Mouse (Mus musculus) frontal cortex, postnatal 10 days (tissue): ENCODE data around the gene Nr2f2.

ENCODE experiments used
- DNase-seq, 2 experiments: peaks; one replicate each; pipeline ENCODE4 v3.0.0; 2022; ENCODE audit warnings: low spot score in 2 of 2, mixed read lengths in 1 of 2

Gene Nr2f2

DNA sequence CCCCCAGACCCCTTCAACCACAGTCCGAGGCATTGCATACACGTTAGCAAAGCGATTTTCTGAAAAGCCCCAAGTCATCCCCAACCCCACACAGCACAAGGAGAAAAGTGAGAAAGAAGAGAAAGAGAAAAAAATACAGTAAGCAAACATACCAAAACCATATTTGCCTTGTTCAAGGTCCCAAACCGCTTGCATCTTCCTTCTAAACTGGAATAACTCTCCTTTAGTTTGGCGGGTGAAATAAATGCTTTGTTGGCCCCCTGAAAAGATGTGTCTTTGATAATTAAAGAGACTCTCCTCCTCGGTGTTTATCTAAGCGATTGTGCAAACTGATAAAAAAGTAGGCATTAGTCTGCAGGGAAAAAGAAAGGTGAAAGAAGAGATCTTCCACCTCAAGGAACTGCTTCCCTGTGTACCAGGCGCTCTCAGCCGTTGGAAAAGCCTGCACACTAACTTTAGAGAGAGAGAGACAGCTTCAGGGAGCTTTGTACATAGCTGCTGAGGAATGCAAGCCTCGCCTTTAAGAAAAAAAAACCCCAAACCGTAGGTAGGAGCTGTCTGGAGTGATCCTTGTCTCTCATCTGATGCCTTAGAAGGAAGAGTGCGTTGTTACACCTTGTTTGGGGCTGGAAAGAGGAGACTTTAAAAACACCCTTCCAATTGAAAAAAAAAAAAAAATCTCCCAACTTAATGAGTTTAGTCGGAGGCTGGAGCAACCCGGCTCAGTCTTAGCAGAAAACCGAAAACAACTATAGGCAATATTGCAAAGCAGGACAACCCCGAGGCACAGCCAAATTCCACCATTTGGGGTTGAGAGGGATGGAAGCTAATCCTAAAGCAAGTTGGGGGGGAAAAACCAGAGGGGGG is at the start of gene Nr2f2:
Gene Nr2f2 (minus strand): TSS at position 795 of the 867 bp plus-strand sequence.
- DNase-seq = no peak

DNA sequence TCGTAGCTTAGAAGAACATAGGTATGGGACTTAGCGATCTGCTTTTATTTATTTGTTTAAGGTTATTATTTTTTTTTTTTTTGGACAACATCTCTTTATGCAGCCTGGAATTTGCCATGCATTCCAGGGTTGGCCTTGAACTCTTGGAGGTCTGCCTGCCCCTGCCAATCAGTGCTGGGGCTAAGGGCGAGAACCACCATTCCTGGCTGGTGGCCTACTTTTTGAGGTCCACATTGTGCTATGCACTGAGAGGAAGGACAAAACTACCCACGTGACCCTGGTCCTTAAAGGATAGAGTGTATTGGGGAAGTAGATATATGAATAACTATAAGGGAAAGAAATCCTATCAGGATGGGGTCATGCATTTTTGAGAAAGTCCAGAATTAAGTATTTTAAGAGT is 47.9 kb upstream of the Nr2f2 start:
- DNase-seq = no peak

DNA sequence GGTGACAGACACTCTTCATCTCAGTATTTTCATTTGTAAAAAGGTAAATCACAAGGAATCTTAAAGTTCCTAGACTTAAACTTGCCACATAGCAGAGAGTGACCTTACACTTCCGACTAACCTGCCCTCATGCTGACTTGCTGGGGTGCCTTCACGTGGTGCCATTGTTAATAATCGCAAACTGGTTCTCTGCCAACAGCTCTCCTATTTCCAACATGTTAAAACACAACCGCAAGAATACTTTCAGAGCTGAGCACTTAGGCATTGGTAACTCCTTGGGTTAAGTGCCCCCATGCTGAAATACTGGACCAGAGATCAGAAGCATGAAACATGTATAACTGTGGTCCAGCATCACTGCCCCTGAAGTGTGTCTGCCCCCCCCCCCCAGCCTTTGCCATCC is 47.1 kb upstream of the Nr2f2 start:
- DNase-seq = no peak

DNA sequence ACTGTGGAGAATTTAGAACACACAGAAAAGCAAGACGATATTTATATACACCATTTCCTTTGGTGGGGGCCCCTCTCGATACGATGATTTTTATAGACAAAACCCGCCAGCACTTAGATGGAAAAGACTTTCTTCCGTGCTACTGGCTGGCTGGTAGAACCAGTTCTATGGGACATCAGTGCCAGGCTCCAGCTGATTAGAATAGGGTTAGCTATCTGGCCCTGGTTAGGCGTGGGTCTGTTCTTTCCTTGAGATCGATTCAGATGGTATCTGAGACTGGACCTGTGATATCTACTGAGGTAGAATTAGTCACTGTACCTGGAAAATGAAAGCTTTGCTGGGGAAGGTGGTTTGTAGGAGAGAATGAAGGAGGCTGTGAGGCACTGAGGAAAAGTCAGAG is 46.4 kb upstream of the Nr2f2 start:
- no peak for DNase-seq

DNA sequence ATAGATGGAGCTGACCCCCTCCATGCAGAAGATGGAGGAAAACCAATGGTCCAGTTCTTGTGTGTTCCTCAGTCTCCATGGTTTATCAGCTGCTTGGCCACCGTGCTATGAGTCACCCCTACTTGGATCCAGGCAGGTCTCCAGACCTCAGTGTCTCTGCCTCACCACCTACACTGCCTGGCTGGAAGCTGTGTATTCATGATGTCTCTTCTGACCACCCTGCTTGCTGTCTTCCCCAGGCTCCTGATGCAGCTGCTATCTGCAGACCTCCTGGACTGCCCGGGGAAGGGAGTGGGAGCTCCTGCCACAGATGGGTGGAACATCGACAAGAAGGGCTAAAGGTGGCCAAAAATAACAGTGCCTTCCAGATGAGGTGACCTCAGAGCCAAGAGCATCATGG is 43.8 kb upstream of the Nr2f2 start:
- no peak for DNase-seq

DNA sequence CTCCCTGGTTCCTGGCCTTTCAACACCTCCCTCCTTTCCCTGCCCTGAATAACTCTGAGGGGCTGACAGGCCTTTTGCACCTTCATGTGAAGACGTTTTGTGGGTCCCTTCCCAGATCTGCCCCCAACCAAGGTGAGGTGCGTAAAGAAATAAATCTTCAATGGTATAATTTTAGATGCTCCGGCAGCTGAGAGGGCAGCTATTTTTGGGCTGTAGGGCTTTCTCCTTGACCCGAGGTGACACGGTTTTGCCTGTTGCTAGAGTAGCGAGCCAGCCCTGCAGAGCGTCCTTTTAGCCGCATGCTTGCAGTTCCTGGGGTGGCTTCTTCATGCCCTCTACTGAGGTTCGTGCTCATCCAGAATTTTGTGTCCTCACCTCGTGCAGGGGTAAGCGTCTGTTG is 43.4 kb upstream of the Nr2f2 start:
- no peak for DNase-seq

DNA sequence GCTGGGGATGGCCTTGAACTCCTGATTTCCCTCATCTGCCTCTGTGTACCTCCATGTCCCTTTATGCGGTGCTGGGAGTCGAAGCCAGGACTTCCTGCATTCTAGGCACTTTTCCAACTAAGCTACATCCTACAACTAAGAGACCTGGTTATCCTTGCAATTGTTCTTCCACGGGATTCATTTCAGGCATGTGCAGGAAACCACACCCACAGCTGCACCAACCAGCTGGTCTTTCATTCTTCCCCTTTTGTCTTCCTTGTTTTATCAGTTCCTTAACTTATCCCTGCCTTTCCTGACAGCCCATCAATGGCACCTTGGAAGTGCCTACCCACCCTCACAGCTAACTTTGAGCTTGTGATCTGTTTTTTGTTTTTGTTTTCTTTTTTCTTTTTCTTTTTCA is 42.3 kb upstream of the Nr2f2 start:
- DNase-seq = no peak

DNA sequence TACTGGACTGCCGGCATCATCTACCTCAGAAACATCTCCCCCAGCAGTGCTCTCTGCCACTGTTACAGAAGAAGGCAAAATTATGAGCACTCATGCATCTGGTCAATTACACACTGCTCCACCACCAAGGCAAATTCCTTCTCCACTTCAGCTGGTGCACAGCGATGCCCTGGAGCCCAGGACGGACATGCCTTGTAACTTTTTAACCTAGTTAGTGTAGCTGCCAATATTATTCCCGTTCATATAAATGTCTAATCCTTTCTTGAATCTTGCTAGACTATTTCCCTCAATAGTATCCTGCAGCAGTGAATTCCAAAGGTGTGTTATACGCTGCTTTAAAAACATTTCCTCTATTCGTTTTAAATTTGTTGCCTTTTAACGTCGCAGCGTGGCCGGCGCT is 40.6 kb upstream of the Nr2f2 start:
- no peak for DNase-seq

DNA sequence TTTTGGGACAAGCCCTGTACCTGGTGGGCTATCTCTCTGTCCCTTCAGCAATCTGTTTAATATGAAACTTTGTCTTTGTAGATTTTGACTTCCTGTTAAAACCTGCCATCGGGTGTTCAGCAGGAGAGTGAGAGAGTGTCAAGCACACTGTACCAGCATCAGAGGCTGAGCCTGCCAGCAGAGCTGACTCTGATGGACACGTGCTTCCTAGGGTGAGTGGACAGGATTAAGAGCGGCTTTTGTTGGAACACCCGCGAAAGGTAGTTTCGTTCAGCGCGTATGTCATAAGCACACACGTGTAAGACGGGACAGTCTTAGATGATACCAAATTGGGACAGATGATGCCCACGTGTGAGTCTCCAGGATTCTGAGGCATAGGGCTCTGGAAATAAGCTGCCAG is 40.0 kb upstream of the Nr2f2 start:
- DNase-seq = no peak

DNA sequence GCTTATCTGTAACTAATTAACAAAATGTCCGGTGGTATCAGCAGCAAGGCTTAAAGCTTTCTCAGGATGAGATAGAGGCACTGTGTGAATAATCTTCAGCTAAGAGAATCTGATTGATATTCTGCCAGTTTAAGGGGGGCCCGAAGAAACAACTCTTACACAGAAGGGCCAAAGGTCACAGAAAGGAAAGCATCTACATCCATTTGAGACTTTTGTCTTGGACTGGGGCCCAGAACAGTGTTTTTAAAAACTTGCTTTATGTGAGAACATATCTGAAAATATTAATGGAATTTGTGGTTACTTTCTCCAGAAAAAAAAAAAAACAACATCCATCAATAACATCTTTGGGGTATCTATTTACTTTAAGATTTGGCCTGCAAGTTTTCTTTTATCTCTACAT is 38.9 kb upstream of the Nr2f2 start:
- DNase-seq = no peak

DNA sequence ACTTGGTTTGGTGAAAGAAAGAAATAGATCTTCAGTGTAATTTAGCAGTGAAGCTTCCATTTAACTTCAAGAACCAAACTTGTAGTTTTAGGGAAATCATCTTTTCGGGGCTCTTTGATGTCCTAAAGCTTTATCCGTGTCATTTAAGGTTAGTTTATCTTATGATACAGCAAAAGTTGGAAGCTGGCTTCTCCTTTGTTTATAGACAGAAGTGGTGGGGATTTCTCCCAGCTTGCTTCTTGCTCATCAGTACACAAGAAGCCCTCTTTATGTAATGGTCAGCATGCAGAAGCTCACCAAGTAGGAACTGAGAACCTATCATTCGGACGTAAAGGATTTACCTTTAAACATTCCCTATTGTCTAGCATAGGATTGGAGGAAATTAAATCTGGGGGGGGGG is 16.3 kb upstream of the Nr2f2 start:
- no peak for DNase-seq

DNA sequence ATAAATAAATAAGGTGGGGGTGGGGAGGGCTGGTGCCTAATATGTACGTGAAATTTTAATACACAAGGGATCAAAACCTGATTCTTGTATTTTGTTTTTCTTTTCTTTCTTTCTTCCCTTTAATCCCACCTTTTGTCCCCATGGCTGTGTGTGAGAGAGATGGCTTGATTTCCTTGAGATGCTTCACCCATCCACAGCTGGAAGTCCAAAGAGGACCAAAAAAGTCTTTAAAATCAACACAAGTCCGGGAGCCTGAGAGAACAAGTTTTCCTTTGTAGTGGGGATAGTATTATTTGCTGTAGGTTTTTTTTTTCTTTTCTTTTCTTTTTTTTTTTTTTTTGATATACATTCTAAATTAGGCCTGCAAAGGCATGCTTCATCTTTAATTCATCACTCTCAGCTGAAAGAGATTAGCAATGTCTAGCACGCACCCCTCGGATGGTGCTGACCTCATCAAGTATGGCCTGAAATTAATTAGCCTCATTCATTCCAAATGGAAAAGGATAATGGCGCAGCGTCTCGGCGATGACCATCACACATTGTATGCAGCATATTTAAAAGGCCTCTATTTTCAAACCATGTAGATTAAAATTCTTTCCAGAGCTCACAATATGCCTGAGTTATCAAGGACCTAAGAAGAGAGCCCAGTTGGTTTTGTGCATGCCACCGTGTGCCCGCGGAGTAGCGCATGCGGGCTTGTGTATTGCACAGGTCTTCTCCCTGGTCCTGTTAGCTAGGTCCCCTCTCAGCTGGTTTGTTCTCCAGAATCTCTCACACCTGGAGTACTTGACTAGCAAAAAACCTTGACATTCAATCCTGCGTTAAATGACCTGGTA is 15.1 kb upstream of the Nr2f2 start:
- DNase-seq = no peak

DNA sequence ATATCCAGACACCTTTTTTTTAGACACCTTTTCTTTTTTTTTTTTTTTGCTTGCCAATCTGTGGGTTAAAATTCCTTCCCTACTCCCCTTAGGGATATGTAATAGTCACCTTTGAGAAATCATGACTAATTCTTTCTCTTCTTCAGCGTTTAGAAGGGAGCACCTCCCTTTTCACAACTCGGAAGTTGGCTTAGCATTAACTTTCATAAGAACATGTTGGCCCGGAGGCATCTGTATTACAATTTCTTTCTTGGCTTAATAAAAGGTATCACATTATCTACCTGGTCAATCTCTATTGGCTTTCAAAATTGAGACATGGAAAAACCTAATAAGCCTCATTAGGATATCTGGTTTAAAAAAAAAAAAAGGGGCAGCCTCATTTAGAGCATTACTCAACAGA is 14.4 kb upstream of the Nr2f2 start:
- DNase-seq = no peak

DNA sequence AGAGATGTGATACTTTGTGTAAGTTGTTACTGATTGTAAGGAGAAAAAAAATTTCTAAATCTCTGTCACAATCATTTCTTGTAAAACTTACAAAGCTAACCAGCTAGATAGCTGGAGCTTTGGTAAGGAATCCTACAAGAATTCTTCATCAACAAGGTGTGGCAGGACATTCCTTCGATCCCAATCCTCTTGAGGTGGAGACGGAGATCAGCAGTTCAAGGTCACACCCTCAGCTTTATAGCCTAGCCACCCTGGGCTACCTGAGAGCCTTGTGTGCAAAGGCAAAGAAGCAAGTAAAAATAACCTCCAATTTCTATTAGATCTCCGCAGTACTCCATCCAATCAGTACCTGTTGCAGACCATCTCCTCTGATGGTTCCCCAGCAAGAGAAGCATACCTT is 13.7 kb upstream of the Nr2f2 start:
- DNase-seq = no peak

DNA sequence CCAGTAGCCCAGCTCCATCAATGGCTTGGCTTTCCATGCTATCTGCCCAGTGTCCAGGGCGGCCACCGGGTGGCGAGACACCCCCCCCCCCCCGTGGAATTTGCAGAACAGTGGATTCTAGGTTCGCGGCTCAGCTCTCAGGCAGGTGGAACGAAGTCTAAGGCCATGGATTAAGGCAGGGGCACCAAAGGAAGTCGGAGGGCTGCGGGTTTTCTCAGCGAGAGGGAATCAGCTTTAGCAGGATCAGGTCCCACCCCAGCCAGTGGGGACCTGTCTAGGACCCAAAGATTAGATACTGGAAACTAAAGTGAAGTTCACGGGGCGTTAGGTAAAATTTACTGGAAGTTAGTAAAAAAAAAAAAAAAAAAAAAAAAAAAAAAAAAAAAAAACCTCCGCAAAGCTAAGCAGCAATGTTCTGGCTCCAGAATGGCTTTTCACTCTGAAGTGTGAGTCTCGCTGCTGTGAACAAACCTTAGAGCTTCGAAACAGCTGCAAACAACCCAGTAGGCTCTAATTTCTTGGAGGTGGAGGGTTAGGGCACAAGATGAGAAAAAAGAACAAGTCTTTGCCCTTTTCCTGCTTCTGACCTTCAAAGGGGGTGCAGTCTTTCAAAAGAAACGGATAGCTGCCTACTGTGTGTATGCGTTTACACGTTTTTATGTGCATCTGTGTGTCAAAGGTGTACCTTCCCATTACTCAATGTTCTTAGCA is 4.2 kb upstream of the Nr2f2 start:
- DNase-seq = no peak

DNA sequence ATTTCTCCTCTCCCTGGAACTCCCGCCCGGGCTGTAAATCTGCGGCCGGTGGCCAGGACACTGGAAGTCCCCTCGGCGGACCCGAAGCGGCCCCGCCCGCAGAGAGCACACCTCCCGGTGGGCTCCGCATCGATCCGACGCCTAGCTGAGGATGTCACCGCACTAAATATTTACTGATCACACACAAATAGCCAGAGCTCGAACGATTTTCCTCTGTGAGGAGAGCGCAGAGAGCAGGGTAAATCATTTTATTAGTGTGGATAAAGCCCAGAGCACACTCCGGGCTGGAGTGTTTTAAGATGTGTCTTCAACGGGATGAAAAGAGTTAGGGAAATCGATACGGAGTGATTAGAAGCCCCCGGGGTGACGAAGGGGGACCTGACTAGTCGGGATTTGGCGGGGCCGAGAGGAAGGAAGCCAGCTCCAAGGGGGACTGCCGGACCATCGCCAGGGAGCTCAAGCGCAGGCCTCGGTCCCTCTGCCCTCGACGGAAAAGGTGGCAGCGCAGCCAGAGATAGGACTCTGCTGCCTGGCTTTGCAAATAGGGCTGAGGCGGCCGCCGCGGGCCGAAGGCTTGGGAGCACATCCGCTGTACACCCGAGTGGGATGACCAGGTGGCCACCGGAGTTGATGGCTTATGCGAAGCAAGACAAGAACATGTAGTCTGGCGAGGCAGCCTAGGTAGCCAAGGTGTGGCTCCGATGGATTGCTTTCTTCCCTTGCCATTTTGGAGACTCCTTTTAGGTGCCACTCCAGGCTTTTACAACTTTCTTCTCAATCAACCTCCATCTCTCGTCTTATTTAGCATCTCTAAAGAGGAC is 3.4 kb upstream of the Nr2f2 start:
- DNase-seq = no peak

DNA sequence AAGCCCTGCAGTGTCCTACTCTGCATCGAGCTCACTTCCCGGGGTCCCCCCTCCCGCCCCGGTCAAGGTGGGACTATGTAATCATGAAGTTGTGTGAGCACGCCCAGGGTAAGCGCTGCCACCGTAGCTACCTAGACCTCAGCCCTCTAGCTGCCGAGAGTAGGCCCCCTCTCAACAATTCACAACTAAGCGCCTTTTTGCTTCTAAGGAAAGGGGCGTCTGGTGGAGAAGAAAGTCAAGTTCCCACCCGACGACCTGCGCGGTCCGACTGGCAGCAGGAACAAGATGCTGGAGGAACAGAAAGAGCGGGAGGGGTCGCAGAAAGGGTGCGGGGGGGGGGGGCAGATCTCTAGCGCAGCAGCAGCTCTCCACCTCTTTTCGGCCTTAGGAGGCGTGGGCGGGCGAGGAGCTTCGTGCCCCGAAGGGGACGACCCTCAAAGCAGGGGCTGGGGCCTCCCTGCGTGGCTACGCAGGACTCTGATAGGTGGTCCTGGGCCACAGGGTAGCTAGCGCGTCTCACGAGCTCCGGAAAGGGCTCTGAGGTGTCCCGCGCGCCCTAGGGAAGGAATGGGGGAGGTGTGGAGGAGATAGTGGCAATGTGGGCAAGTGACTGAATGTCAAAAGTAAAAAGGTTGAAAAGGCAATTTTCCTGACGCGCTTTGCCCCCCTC is 2.7 kb upstream of the Nr2f2 start:
- no peak for DNase-seq

DNA sequence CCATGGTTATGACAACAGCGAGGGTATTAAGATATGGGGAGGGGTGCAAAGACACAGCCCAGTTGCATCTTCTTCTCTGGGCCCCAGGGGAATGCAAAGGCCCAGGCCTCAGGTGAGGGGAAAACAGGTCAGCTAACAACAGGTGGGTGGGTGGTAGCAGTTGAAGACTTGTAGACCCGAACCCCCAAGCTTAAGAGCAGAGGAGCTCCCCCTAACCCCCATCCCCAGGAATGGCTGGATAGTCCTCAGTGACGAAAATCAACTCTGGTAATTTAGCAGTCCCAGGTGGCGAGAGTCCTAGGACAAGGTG is 2.2 kb upstream of the Nr2f2 start:
- DNase-seq = no peak

DNA sequence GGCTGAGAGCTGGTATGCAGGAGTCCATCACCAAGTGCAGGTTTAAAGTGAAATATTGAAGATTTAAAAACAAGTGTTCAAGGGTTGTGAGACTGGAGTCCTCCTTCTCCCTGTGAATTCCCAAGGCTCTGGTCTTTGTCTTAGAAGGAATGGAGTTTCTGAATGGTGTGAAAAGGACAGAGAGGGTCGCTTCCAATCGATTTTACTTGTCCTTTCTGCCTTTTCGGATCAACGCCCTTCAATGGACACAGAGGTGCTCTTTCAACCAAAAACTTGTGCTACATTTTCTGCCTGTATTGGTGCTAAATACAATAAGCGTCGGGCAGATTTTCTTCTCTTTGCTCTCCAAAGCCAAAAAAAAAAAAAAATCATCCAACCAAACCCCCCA is 1.7 kb upstream of the Nr2f2 start:
- DNase-seq = no peak

DNA sequence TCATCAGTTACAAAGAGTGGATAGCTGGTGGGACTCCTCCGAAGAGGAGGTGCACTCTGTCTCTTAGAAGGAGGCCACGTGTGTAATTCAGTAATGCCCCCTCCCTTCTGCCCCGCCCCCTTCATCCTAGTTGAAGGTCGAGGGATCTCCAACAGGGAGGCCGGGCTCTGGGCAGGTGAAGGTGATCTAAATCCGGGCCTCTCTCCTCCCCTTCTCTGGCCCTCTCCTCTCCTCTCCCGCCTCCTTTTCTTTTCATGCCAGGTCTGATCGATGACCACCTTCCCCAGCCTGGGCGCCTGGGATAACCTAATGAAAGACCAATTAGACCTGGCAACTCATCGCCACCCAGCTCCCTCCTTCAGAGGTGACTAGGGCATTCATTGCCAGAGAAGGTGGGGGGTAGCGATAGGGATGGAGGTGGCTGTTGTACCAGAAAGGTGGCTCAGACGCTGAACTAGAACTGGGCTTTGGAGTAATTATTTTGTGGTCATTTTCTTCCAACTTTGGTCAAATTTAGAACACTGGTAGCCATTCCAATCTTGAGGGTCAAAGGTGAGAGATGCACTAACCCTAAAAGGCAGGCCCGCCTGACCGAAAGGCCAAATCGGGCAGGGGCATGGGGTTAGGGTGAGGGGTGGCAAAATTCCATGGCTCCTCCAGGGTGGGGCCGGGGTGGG is 1.2 kb upstream of the Nr2f2 start:
- DNase-seq = no peak

DNA sequence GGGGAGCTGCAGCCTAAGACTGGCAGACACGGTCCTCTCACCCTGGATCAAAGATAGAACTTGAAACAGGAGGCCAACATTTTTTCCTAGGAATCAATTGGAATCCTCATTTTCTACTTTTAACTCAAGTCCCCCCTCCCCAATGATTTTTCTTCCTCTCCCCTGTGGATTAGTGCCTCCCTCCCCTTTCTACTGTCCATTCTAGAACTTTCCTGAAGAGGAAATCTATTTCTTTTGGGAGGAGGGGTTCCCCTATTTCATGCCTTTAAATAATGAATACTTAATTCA is 217 bp upstream of the Nr2f2 start:
- DNase-seq = no peak
